Mouse (Mus musculus): ENCODE measurements around the gene Uqcrc2. TPM values are rescaled to one million over a fixed set of nuclear protein-coding genes. Genes with fewer than 3 reads are reported as not detected.

The Uqcrc2 gene
- total and polyA plus RNA-seq, 2 experiments from 2014 or later, result 192 to 239 TPM

DNA sequence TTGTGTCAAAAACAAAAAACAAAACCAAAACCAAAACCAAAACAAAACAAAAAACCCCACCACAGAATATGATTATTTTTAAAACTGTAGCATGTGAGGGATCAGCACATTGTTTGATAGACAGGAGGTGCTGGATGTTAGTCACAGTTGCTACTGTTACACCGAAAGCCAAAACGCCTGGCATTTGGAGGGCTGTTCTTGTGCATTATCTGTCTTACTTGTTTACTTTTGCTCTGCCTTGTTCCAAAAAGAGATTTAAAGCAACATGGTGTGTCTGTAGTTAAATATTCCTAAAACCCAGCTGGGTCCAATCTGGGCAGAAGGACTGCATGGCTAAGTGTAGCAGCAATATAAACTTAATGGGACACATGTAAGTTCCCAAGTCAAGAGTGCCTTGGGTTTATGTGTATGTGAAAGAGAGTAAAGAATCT is 49.8 kb downstream of the Uqcrc2 start:
- ATAC-seq, result peak; percentile 80
- no peak for TF ChIP-seq CTCF (IDR thresholded peaks at IDR 0.05; ENCODE audit: low read depth)
- Histone ChIP-seq H3K4me2 (ENCODE audit: low read depth) (no peak overlapping the region), H3K36me3 (ENCODE audit: insufficient read depth) (no peaks in the 10 kb centered on the region), H3K9me3 (ENCODE audit: low read length) (no peaks in the 10 kb centered on the region), H3K4me1 (ENCODE audit: insufficient read depth) (peaks cover 20% of the 10 kb centered on the region), H3K4me3 (ENCODE audit: low read depth, low read length) (no peak overlapping the region), H3K9ac (no peak overlapping the region), H3K27ac (ENCODE audit: low read depth, low read length) (no peak overlapping the region), H3K27me3 (ENCODE audit: insufficient read depth, low read length) (no peaks in the 10 kb centered on the region)
- DNase-seq, result no peak
- 52% methylated on average over 2 of the region's 2 CpGs for WGBS

DNA sequence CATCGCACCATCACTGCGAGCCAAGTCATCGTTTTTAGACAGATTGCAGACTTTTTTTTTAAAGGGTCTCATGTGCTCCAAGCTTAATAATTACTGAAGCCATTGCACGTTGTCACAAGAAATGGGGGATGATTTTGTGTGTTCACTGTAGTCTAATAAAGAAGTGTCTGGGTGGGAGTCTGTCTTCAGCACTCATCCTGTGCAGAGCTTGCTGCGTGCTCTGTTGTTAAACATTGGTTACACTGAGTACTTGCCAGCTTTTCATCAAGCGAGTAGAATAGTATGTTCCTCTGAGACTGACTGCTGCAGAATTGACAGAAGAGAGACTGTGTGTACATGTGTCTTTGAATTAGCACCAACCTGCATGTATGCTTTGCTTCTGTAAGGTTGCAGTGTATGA is 50.3 kb downstream of the Uqcrc2 start:
- peak; percentile 49; the same call in 1 of the 2 replicates for ATAC-seq
- WGBS, result 50% methylated on average over 6 of the region's 6 CpGs

DNA sequence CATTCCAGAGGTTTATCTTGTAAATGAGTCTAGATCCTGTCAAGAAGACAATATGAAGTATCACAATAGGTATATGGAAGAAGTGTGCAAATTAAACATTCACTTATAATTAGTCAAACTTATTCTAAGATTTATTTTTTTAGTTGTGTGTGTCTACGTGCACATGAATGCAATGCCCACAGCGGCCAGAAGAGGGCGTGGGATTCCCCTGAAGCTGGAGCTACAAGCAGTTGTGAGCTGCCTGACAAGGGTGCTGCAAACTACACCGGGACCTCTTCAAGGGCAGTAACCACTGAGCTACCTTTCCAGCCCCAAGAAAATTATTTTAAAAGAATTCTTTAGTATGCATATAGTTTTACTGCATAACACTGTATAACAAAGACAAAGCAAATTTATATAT is 55.7 kb downstream of the Uqcrc2 start:
- no peaks in the 10 kb centered on the region for H3K9me3 ChIP-seq (ENCODE audit: low read length)
- H3K27ac ChIP-seq (ENCODE audit: low read depth, low read length), result no peak overlapping the region
- no peak overlapping the region for H3K4me3 ChIP-seq (ENCODE audit: low read depth, low read length)
- DNase-seq (no peak), ATAC-seq (no peak)
- H3K9ac ChIP-seq, result no peak overlapping the region
- H3K4me1 ChIP-seq (ENCODE audit: insufficient read depth), result 0 out of 2 replicates have a peak, but pooled peaks cover 5% of the 10 kb centered on the region
- H3K4me2 ChIP-seq (ENCODE audit: low read depth), result no peak overlapping the region
- peaks cover 6% of the 10 kb centered on the region; the same call in 1 of the 2 replicates for H3K36me3 ChIP-seq (ENCODE audit: insufficient read depth)
- WGBS, result 79% methylated on average over 4 of the region's 4 CpGs
- H3K27me3 ChIP-seq (ENCODE audit: insufficient read depth, low read length), result no peaks in the 10 kb centered on the region
- peak; percentile 15; the same call in 1 of the 2 replicates for TF ChIP-seq CTCF (IDR thresholded peaks at IDR 0.05; ENCODE audit: low read depth)

More for the DNA sequence above, 50.3 kb downstream of the Uqcrc2 start:
- peak; percentile 36 for DNase-seq
- no peak overlapping the region for H3K9ac ChIP-seq
- TF ChIP-seq CTCF (IDR thresholded peaks at IDR 0.05; ENCODE audit: low read depth), result no peak
- no peaks in the 10 kb centered on the region for H3K36me3 ChIP-seq (ENCODE audit: insufficient read depth)
- H3K27me3 ChIP-seq (ENCODE audit: insufficient read depth, low read length), result no peaks in the 10 kb centered on the region
- H3K4me2 ChIP-seq (ENCODE audit: low read depth), result no peak overlapping the region
- no peaks in the 10 kb centered on the region for H3K9me3 ChIP-seq (ENCODE audit: low read length)
- H3K4me3 ChIP-seq (ENCODE audit: low read depth, low read length), result no peak overlapping the region
- peaks cover 15% of the 10 kb centered on the region for H3K4me1 ChIP-seq (ENCODE audit: insufficient read depth)
- no peak overlapping the region for H3K27ac ChIP-seq (ENCODE audit: low read depth, low read length)

DNA sequence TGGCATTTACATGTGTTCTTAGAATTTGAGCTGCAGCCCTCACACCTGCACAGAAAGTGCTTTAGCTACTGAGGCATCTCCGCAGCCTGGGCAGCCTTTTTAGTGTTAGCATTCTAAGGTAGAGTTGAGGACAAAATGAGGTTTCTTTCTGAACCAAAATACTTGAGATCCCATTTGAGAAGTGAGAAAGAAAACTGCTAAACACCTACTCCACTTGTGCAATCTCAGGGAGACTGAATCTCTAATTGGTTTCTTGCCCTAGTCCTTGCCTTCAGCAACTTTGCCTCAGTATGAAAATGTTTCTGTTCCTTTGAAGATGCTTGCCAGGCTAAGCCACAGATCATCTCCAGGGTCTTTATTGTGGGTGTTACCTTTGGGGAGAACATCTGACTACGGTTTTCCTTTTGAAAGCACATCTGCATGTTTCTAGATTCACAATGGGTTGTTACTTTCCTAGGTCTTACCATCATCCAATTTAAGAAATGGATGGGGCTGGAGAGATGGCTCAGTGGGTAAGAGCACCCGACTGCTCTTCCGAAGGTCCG is 58.9 kb downstream of the Uqcrc2 start:
- DNase-seq, result no peak
- TF ChIP-seq CTCF (IDR thresholded peaks at IDR 0.05; ENCODE audit: low read depth), result no peak
- Histone ChIP-seq H3K27ac (ENCODE audit: low read depth, low read length) (no peak overlapping the region), H3K9ac (no peak overlapping the region), H3K36me3 (ENCODE audit: insufficient read depth) (peaks cover 6% of the 10 kb centered on the region; the same call in 1 of the 2 replicates), H3K4me3 (ENCODE audit: low read depth, low read length) (no peak overlapping the region), H3K4me1 (ENCODE audit: insufficient read depth) (no peaks in the 10 kb centered on the region), H3K27me3 (ENCODE audit: insufficient read depth, low read length) (no peaks in the 10 kb centered on the region), H3K9me3 (ENCODE audit: low read length) (no peaks in the 10 kb centered on the region), H3K4me2 (ENCODE audit: low read depth) (no peak overlapping the region)
- WGBS, result 94% methylated on average over 5 of the region's 5 CpGs
- no peak for ATAC-seq

DNA sequence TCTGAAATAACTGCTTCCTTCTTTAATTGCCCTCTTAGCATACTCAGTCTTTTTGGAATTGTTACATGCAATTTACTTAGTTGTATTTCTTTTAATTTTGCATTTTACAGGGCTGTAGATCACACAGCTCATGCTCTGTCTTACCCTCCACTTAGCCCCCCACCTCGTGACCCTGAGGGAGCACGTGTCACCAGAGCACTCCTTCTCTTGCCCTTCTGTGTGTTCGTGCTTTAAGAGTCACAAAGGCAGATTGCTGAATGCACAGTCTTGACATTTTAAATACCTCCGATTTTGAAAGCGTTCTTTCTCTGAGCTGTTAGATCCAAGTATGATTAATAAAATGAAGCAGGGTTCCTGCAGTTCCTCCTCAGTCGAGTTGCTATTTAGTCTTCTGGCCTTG is 60.2 kb downstream of the Uqcrc2 start:
- H3K4me3 ChIP-seq (ENCODE audit: low read depth, low read length), result no peak overlapping the region
- DNase-seq (no peak), ATAC-seq (peak; percentile 64; the same call in 1 of the 2 replicates)
- H3K36me3 ChIP-seq (ENCODE audit: insufficient read depth), result peaks cover 6% of the 10 kb centered on the region; the same call in 1 of the 2 replicates
- H3K9ac ChIP-seq, result no peak overlapping the region
- H3K4me2 ChIP-seq (ENCODE audit: low read depth), result no peak overlapping the region
- no peak overlapping the region for H3K27ac ChIP-seq (ENCODE audit: low read depth, low read length)
- WGBS, result 30% methylated on average over 6 of the region's 6 CpGs
- no peaks in the 10 kb centered on the region for H3K4me1 ChIP-seq (ENCODE audit: insufficient read depth)
- H3K27me3 ChIP-seq (ENCODE audit: insufficient read depth, low read length), result no peaks in the 10 kb centered on the region
- no peaks in the 10 kb centered on the region for H3K9me3 ChIP-seq (ENCODE audit: low read length)
- TF ChIP-seq CTCF (IDR thresholded peaks at IDR 0.05; ENCODE audit: low read depth), result no peak

DNA sequence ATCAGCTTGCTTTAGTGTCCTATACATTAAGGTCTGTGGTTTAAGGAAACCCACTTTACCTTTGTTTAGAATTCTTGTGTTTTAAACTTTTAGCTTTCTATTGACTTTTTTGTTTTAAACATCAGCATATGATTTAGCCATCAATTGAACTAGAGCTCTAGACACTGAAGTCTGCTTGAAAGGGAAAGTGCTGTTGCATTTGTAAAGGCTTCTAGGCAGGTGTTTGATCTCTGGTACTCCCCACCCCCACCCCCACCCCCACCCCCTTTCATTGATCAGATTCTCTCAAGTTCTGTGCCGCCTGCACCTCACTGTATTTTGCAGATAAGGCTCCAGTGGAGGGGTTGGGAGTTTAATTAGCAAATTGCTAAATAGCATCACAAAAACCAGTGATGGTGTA is 60.7 kb downstream of the Uqcrc2 start:
- peaks cover 6% of the 10 kb centered on the region; the same call in 1 of the 2 replicates for H3K36me3 ChIP-seq (ENCODE audit: insufficient read depth)
- H3K4me1 ChIP-seq (ENCODE audit: insufficient read depth), result no peaks in the 10 kb centered on the region
- no peak overlapping the region for H3K4me2 ChIP-seq (ENCODE audit: low read depth)
- DNase-seq (no peak), ATAC-seq (no peak)
- WGBS, result 52% methylated on average over 1 of the region's 1 CpGs
- H3K9me3 ChIP-seq (ENCODE audit: low read length), result no peaks in the 10 kb centered on the region
- no peaks in the 10 kb centered on the region for H3K27me3 ChIP-seq (ENCODE audit: insufficient read depth, low read length)
- H3K9ac ChIP-seq, result no peak overlapping the region
- H3K4me3 ChIP-seq (ENCODE audit: low read depth, low read length), result no peak overlapping the region
- no peak for TF ChIP-seq CTCF (IDR thresholded peaks at IDR 0.05; ENCODE audit: low read depth)
- no peak overlapping the region for H3K27ac ChIP-seq (ENCODE audit: low read depth, low read length)

DNA sequence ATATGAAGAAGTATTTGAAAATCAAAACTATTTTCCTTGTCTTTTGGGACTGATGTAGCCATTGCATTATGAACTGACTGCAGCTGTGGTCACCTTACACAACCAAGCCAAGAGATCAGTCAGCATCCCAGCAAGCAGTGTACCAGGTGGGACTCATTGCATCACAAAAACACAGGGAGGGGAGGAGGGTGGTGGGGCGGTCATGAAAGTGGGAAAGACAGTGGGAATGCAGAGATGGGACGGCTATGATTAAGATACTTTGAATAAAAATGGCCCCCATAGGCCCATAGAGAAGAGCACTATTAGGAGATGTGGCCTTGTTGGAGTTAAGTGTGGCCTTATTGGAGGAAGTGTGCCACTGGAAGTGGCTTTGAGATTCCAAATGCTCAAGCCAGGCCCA is 61.4 kb downstream of the Uqcrc2 start:
- H3K4me1 ChIP-seq (ENCODE audit: insufficient read depth), result no peaks in the 10 kb centered on the region
- H3K9me3 ChIP-seq (ENCODE audit: low read length), result no peaks in the 10 kb centered on the region
- 96% methylated on average over 2 of the region's 2 CpGs for WGBS
- ATAC-seq (no peak), DNase-seq (no peak)
- peaks cover 6% of the 10 kb centered on the region; the same call in 1 of the 2 replicates for H3K36me3 ChIP-seq (ENCODE audit: insufficient read depth)
- no peak overlapping the region for H3K4me3 ChIP-seq (ENCODE audit: low read depth, low read length)
- no peak overlapping the region for H3K4me2 ChIP-seq (ENCODE audit: low read depth)
- no peak overlapping the region for H3K27ac ChIP-seq (ENCODE audit: low read depth, low read length)
- H3K27me3 ChIP-seq (ENCODE audit: insufficient read depth, low read length), result no peaks in the 10 kb centered on the region
- no peak overlapping the region for H3K9ac ChIP-seq
- no peak for TF ChIP-seq CTCF (IDR thresholded peaks at IDR 0.05; ENCODE audit: low read depth)
